Mouse (Mus musculus) lung, embryonic 14.5 days (tissue): ENCODE measurements around the gene Gm10912. TPM values are rescaled to one million over a fixed set of nuclear protein-coding genes. Genes with fewer than 3 reads are reported as not detected.
A peak's percentile ranks its signal among the peaks of the same experiment; 100 is the strongest.

ENCODE experiments used
- ATAC-seq: fragments of 200-750 bp; cut with Nextera tagmentation; 2 replicates; pipeline ENCODE4 v1.8.0; 2017; ENCODE audit warnings: mild to moderate bottlenecking, moderate TSS enrichment, moderate library complexity; ENCODE audit not compliant: insufficient read depth
- DNase-seq: peaks from one replicate; pipeline ENCODE4 v3.0.0-alpha.2; 2015
- H3K27ac ChIP-seq: fragments of 300-500 bp; sonication (generic); 2 replicates; pipeline ENCODE4 v1.5.1; 2014; ENCODE audit warnings: low read depth, mild to moderate bottlenecking, moderate library complexity
- H3K27me3 ChIP-seq: fragments of 300-500 bp; sonication (generic); 2 replicates; pipeline ENCODE4 v1.6.1; 2014; ENCODE audit warnings: low read length, control low read depth; ENCODE audit not compliant: insufficient read depth
- H3K36me3 ChIP-seq: fragments of 300-500 bp; sonication (generic); 2 replicates; pipeline ENCODE4 v1.6.1; 2014; ENCODE audit warnings: control low read depth; ENCODE audit not compliant: insufficient read depth
- H3K4me1 ChIP-seq: fragments of 300-500 bp; sonication (generic); 2 replicates; pipeline ENCODE4 v1.6.1; 2014; ENCODE audit warnings: antibody characterized with exemption, control low read depth; ENCODE audit not compliant: insufficient read depth
- H3K4me2 ChIP-seq: fragments of 300-500 bp; sonication (generic); 2 replicates; pipeline ENCODE4 v1.6.1; 2014; ENCODE audit warnings: mild to moderate bottlenecking
- H3K4me3 ChIP-seq: fragments of 300-500 bp; sonication (generic); 2 replicates; pipeline ENCODE4 v1.5.1; 2014; ENCODE audit warnings: low read depth, low read length
- H3K9ac ChIP-seq: fragments of 300-500 bp; sonication (generic); 2 replicates; pipeline ENCODE4 v1.6.1; 2014
- H3K9me3 ChIP-seq: fragments of 300-500 bp; sonication (generic); 2 replicates; pipeline ENCODE4 v1.6.1; 2016; ENCODE audit warnings: low read depth, low read length, control low read depth
- CTCF ChIP-seq: IDR thresholded peaks from 2 replicates; pipeline ENCODE4 v1.5.1; 2016; ENCODE audit warnings: antibody characterized with exemption, low read depth
- WGBS: fragments of 180-500 bp; shearing (Covaris S2); extraction: QIAGEN DNeasy Blood & Tissue Kit; methylation state at CpG from one replicate; pipeline ENCODE4 v1.1.7; 2014; 5-methylcytosine and 5-hydroxymethylcytosine counted together
- polyA plus RNA-seq: library from polyadenylated mRNA; unstranded; fragments of >200 nt; fragmentation: Nextera tagmentation; extraction: Ambion mirVana; gene quantifications from 2 replicates; pipeline ENCODE4 v1.2.1, GENCODE M21; 2014

Gene Gm10912
- polyA plus RNA-seq, 1 experiment from 2014 or later = not detected

- TF ChIP-seq CTCF = no peak
- Histone ChIP-seq H3K9me3 (no peaks in the 10 kb centered on the region), H3K36me3 (peaks cover 39% of the 10 kb centered on the region), H3K4me2 (no peak overlapping the region), H3K4me1 (no peaks in the 10 kb centered on the region), H3K27me3 (no peaks in the 10 kb centered on the region), H3K9ac (no peak overlapping the region), H3K4me3 (no peak overlapping the region), H3K27ac (peak overlapping the region; percentile 50)
- peak; percentile 65 for DNase-seq
- 15% methylated on average over 5 of the region's 5 CpGs for WGBS
- ATAC-seq = peak; percentile 81
Observed at GRCm38 (mm10) chr2:104043624-104044478, 21.8 kb upstream of the Gm10912 start.

DNA sequence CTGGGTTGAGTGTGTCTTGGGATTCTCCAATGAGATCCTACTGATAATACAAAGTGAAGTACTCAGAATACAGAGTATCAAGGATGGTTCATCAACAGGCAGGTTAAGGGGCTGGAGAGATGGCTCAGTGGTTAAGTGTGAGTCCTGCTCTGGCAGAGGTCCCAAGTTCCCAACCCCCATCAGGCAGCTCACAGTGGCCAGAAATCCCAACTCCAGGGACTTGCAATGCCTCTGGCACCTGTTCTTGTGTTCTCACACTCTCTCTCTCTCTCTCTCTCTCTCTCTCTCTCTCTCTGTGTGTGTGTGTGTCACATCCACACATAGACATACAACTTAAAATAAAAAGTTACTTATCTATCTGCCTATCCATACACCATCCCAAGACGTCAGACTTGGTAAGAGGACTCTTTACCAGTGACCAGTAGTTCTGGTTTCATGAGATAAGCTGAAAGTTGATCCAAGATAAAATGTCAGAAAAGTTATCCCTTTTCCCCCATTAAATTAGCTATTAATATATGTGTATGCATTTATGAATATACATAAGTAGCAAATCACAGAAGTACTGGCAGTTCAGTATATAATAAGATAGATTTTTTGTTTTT is 21.0 kb upstream of the Gm10912 start:
- Histone ChIP-seq H3K4me1 (no peaks in the 10 kb centered on the region), H3K36me3 (peaks cover 37% of the 10 kb centered on the region), H3K27ac (no peak overlapping the region), H3K9ac (no peak overlapping the region), H3K27me3 (no peaks in the 10 kb centered on the region), H3K4me2 (no peak overlapping the region), H3K4me3 (no peak overlapping the region), H3K9me3 (no peaks in the 10 kb centered on the region)
- no peak for TF ChIP-seq CTCF
- ATAC-seq (peak; percentile 56; the same call in 1 of the 2 replicates), DNase-seq (no peak)
- WGBS = 59% methylated on average over 1 of the region's 1 CpGs

- no peaks in the 10 kb centered on the region for H3K9me3 ChIP-seq
- TF ChIP-seq CTCF = no peak
- DNase-seq = no peak
- H3K4me1 ChIP-seq = no peaks in the 10 kb centered on the region
- no peak overlapping the region for H3K9ac ChIP-seq
- peaks cover 48% of the 10 kb centered on the region for H3K36me3 ChIP-seq
- WGBS = 76% methylated on average over 1 of the region's 1 CpGs
- no peak overlapping the region for H3K4me3 ChIP-seq
- H3K4me2 ChIP-seq = no peak overlapping the region
- no peak overlapping the region for H3K27ac ChIP-seq
- ATAC-seq = no peak
- H3K27me3 ChIP-seq = no peaks in the 10 kb centered on the region
Observed at GRCm38 (mm10) chr2:104058381-104058780, 7.2 kb upstream of the Gm10912 start.

DNA sequence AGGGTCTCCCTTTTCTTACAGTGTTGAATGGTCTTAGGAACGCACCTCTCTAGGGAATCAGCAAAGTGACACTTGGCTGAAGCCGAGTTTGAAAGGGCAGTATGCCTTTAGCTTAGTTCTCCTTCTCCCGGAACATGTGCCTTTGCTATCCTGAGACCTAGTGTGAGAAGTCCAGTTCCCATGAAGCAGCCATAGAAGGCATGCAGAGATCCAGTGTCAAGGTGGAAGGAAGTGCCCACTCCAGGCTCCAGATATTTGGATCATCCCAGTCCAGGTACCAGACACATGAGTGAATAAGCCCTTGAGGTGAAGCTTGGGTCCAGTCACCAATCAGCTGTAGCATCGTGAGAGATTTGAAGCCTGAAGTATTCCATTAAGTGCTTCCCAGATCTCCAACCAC is 6.7 kb upstream of the Gm10912 start:
- Histone ChIP-seq H3K4me1 (no peaks in the 10 kb centered on the region), H3K27ac (no peak overlapping the region), H3K27me3 (no peaks in the 10 kb centered on the region), H3K4me2 (no peak overlapping the region), H3K36me3 (peaks cover 43% of the 10 kb centered on the region), H3K9ac (no peak overlapping the region), H3K9me3 (no peaks in the 10 kb centered on the region), H3K4me3 (no peak overlapping the region)
- WGBS = 87% methylated on average over 4 of the region's 4 CpGs
- DNase-seq (no peak), ATAC-seq (no peak)
- TF ChIP-seq CTCF = no peak

GRCm38 (mm10) chr2:104059786-104060185 is 5.8 kb upstream of the Gm10912 start:
- ATAC-seq (no peak), DNase-seq (peak; percentile 23)
- 44% methylated on average over 10 of the region's 10 CpGs for WGBS
- no peak overlapping the region for H3K27ac ChIP-seq
- H3K4me2 ChIP-seq = no peak overlapping the region
- H3K4me3 ChIP-seq = no peak overlapping the region
- TF ChIP-seq CTCF = no peak
- H3K36me3 ChIP-seq = peaks cover 34% of the 10 kb centered on the region
- no peaks in the 10 kb centered on the region for H3K27me3 ChIP-seq
- H3K4me1 ChIP-seq = no peaks in the 10 kb centered on the region
- H3K9ac ChIP-seq = no peak overlapping the region
- H3K9me3 ChIP-seq = no peaks in the 10 kb centered on the region

- H3K9me3 ChIP-seq = no peaks in the 10 kb centered on the region
- no peak overlapping the region for H3K4me3 ChIP-seq
- no peaks in the 10 kb centered on the region for H3K27me3 ChIP-seq
- no peaks in the 10 kb centered on the region for H3K4me1 ChIP-seq
- 96% methylated on average over 6 of the region's 6 CpGs for WGBS
- H3K36me3 ChIP-seq = peaks cover 26% of the 10 kb centered on the region
- no peak overlapping the region for H3K27ac ChIP-seq
- H3K4me2 ChIP-seq = no peak overlapping the region
- TF ChIP-seq CTCF = no peak
- no peak for ATAC-seq
- no peak for DNase-seq
- H3K9ac ChIP-seq = no peak overlapping the region
Observed at GRCm38 (mm10) chr2:104060996-104061395, 4.6 kb upstream of the Gm10912 start.

DNA sequence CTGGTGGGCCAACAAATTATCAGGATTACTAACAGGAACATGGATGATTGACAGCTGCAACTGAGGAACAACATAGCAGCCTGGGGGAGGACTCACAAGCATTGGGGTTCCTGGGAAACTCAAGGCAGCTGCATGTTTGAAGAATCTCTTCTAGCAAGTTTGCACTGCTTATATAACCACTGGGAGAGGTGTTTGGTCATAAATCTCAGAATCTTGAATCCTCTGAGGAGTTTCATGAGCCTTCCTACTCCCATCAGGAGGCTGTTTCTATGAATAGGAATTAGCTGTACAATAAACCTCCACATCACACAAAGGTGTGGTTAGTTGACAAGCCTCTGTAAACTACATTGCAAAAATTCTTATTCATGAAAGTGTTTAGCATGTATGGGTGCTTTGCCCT is 3.0 kb upstream of the Gm10912 start:
- no peak overlapping the region for H3K4me2 ChIP-seq
- peaks cover 26% of the 10 kb centered on the region for H3K36me3 ChIP-seq
- H3K9me3 ChIP-seq = no peaks in the 10 kb centered on the region
- no peak for ATAC-seq
- H3K4me3 ChIP-seq = no peak overlapping the region
- no peak for TF ChIP-seq CTCF
- no peaks in the 10 kb centered on the region for H3K27me3 ChIP-seq
- H3K27ac ChIP-seq = no peak overlapping the region
- DNase-seq = no peak
- H3K9ac ChIP-seq = no peak overlapping the region
- no peaks in the 10 kb centered on the region for H3K4me1 ChIP-seq
